ENCODE assay signal across 8 mouse cellular contexts in the genomic region with DNA sequence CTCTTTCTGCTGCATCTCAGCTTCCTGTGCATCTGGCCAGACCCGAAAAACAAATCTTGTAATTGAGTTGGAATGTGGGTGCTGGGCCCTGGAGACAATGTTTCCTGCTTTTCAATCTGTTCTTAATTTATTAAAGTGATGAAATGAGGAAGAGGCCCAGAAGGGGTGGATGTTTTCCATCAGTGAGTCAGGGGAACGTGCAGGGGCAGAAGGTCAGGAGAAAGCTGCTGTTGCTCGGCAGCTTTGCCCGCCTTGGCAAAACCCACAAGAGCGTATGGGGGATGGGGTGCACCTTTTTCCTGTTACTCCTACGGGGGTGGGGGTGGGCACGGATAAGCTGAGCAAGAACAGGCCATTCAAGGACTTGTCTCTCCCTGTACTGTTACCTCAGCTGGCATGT.
DNase-seq lines count a peak whose midpoint lies in the region; ATAC-seq and TF ChIP-seq lines count a peak whose summit lies in the region.
"Had no signal": no experiment of that assay in that cellular context is flagged by ENCODE, and none has a peak within 500 bp of the region (broad histone marks: within the 10 kb centered on the region; RNA-seq: fewer than 3 reads in every experiment).

No protein-coding gene starts in this region.

- TF ChIP-seq CTCF in kidney, adult 2 months (conservative IDR thresholded peaks at IDR 0.05; ENCODE audit: insufficient read depth, insufficient read length, low read depth, low read length): no peak

- H3K4me1 ChIP-seq in kidney, embryonic 16.5 days (ENCODE audit: insufficient read depth, low read length): peaks cover 15% of the 10 kb centered on the region
- H3K4me1 ChIP-seq in kidney, adult 2 months (ENCODE audit: control insufficient read depth, insufficient read depth, low read length): no peaks in the 10 kb centered on the region
- H3K4me1 ChIP-seq in heart, embryonic 11.5 days (ENCODE audit: control insufficient read depth, insufficient read depth, low read length): no peaks in the 10 kb centered on the region

- H3K36me3 ChIP-seq in kidney, embryonic 16.5 days (ENCODE audit: insufficient read depth, low read length): no peaks in the 10 kb centered on the region
- no peaks in the 10 kb centered on the region for H3K36me3 ChIP-seq in kidney, adult 2 months (ENCODE audit: control insufficient read depth, insufficient read depth, low read length)
- no peaks in the 10 kb centered on the region for H3K36me3 ChIP-seq in heart, embryonic 11.5 days (ENCODE audit: control insufficient read depth, insufficient read depth, low read length)

- H3K9ac ChIP-seq in kidney, embryonic 16.5 days (replicated peaks; ENCODE audit: low read length): no peak overlapping the region
- H3K9ac ChIP-seq in heart, embryonic 11.5 days (ENCODE audit: low read depth, low read length): no peak overlapping the region

- H3K4me3 ChIP-seq in kidney, embryonic 16.5 days (ENCODE audit: low read length): no peak overlapping the region
- H3K4me3 ChIP-seq in kidney, adult 2 months (ENCODE audit: insufficient read depth, low read depth, low read length): no peak overlapping the region
- no peak overlapping the region for H3K4me3 ChIP-seq in heart, embryonic 11.5 days (ENCODE audit: low read depth, low read length)

- WGBS in kidney, embryonic 16.5 days: 4% methylated on average over 7 of the region's 7 CpGs
- WGBS in kidney, adult 2 months: 5% methylated on average over 7 of the region's 7 CpGs
- 25% methylated on average over 7 of the region's 7 CpGs for WGBS in heart, embryonic 11.5 days (ENCODE audit: insufficient replicate concordance)

- no peak for TF ChIP-seq POLR2A in kidney, adult 2 months (IDR thresholded peaks at IDR 0.05; ENCODE audit: low read depth, low read length)

- 0 out of 2 replicates have a peak overlapping the region, but pooled peaks have one; percentile 16 for H3K27ac ChIP-seq in kidney, embryonic 16.5 days (ENCODE audit: low read length)
- H3K27ac ChIP-seq in kidney, adult 2 months (ENCODE audit: insufficient read depth, low read depth, low read length): no peak overlapping the region
- no peak overlapping the region for H3K27ac ChIP-seq in heart, embryonic 11.5 days (ENCODE audit: low read depth, low read length)

- no peak for DNase-seq in kidney, adult 2 months
- DNase-seq in embryo, embryonic 10.5 days (ENCODE audit: low spot score): peak; percentile 76
- peak; percentile 30 for DNase-seq in retina, embryonic 14.5 days (ENCODE audit: low spot score)
- DNase-seq in thymus, postnatal 25 days: no peak
- DNase-seq in cerebellum, adult 11-12 months: no peak
- DNase-seq: lung, postnatal 36 days had no signal

- H3K4me2 ChIP-seq in kidney, embryonic 16.5 days (replicated peaks; ENCODE audit: low read depth, low read length): no peak overlapping the region
- no peak overlapping the region for H3K4me2 ChIP-seq in heart, embryonic 11.5 days

- peak; percentile 57; the same call in 1 of the 2 replicates for ATAC-seq in kidney, embryonic 16.5 days (ENCODE audit: low FRiP score, low TSS enrichment)
- peak; percentile 67 for ATAC-seq in heart, embryonic 11.5 days (replicated peaks; ENCODE audit: insufficient number of reproducible peaks, low FRiP score, low TSS enrichment)

- no peaks in the 10 kb centered on the region for H3K9me3 ChIP-seq in kidney, embryonic 16.5 days (ENCODE audit: low read length)
- no peaks in the 10 kb centered on the region for H3K9me3 ChIP-seq in heart, embryonic 11.5 days (replicated peaks; ENCODE audit: control insufficient read depth, low read length)

- H3K27me3 ChIP-seq in kidney, embryonic 16.5 days (ENCODE audit: insufficient read depth, low read length): no peaks in the 10 kb centered on the region
- H3K27me3 ChIP-seq in kidney, adult 2 months (replicated peaks; ENCODE audit: control insufficient read depth, insufficient read depth, low read length): no peaks in the 10 kb centered on the region
- no peaks in the 10 kb centered on the region for H3K27me3 ChIP-seq in heart, embryonic 11.5 days (ENCODE audit: control insufficient read depth, insufficient read depth, low read length)

Comparison
In these comparisons a context has a peak if more than half of its experiments do, and no peak if none do; other contexts are left out.
1. DNase-seq: peak in embryo, embryonic 10.5 days (single experiment) and retina, embryonic 14.5 days (single experiment); none in kidney, adult 2 months (single experiment), thymus, postnatal 25 days (single experiment) and cerebellum, adult 11-12 months (single experiment).